Mouse (Mus musculus) hindbrain, embryonic 16.5 days (tissue): Measurements from ENCODE around the gene Pnpla2. TPM values are rescaled to one million over a fixed set of nuclear protein-coding genes. Genes with fewer than 3 reads are reported as not detected.
A peak's percentile ranks its signal among the peaks of the same experiment; 100 is the strongest.

ENCODE experiments used
- ATAC-seq: fragments of 200-750 bp; cut with Nextera tagmentation; 2 replicates; pipeline ENCODE4 v1.8.0; 2017; ENCODE audit warnings: moderate TSS enrichment, moderate library complexity
- H3K27ac ChIP-seq: fragments of 300-500 bp; sonication (generic); 2 replicates; pipeline ENCODE4 v1.5.1; 2014; ENCODE audit warnings: low read depth, mild to moderate bottlenecking, control low read depth, low read length, moderate library complexity
- H3K27me3 ChIP-seq: fragments of 300-500 bp; sonication (generic); replicated peaks from 2 replicates; pipeline ENCODE4 v1.6.1; 2014; ENCODE audit warnings: low read length; ENCODE audit not compliant: control insufficient read depth, insufficient read depth
- H3K36me3 ChIP-seq: fragments of 300-500 bp; sonication (generic); 2 replicates; pipeline ENCODE4 v1.6.1; 2014; ENCODE audit warnings: mild to moderate bottlenecking, low read length, moderate library complexity, mixed read lengths; ENCODE audit not compliant: control insufficient read depth, insufficient read depth
- H3K4me1 ChIP-seq: fragments of 300-500 bp; sonication (generic); 2 replicates; pipeline ENCODE4 v1.6.1; 2014; ENCODE audit warnings: low read depth, low read length; ENCODE audit not compliant: control insufficient read depth, insufficient read depth
- H3K4me2 ChIP-seq: fragments of 300-500 bp; sonication (generic); 2 replicates; pipeline ENCODE4 v1.6.1; 2014; ENCODE audit warnings: mild to moderate bottlenecking, low read length, control low read depth, moderate library complexity
- H3K4me3 ChIP-seq: fragments of 300-500 bp; sonication (generic); 2 replicates; pipeline ENCODE4 v1.5.1; 2014; ENCODE audit warnings: mild to moderate bottlenecking, low read length, control low read depth, moderate library complexity
- H3K9ac ChIP-seq: fragments of 300-500 bp; sonication (generic); 2 replicates; pipeline ENCODE4 v1.6.1; 2014; ENCODE audit warnings: low read depth, mild to moderate bottlenecking, control low read depth, low read length, moderate library complexity
- H3K9me3 ChIP-seq: fragments of 300-500 bp; sonication (generic); 2 replicates; pipeline ENCODE4 v1.6.1; 2014; ENCODE audit warnings: mild to moderate bottlenecking, low read length, moderate library complexity; ENCODE audit not compliant: control insufficient read depth
- WGBS: fragments of 180-500 bp; shearing (Covaris S2); extraction: QIAGEN DNeasy Blood & Tissue Kit; methylation state at CpG from one replicate; pipeline ENCODE4 v1.1.7; 2014; 5-methylcytosine and 5-hydroxymethylcytosine counted together
- polyA plus RNA-seq: library from polyadenylated mRNA; unstranded; fragments of >200 nt; fragmentation: Nextera tagmentation; extraction: Ambion mirVana; gene quantifications from 2 replicates; pipeline ENCODE4 v1.2.1, GENCODE M21; 2015

Pnpla2 gene
- polyA plus RNA-seq, 1 experiment from 2014 or later: 20.9 TPM

DNA sequence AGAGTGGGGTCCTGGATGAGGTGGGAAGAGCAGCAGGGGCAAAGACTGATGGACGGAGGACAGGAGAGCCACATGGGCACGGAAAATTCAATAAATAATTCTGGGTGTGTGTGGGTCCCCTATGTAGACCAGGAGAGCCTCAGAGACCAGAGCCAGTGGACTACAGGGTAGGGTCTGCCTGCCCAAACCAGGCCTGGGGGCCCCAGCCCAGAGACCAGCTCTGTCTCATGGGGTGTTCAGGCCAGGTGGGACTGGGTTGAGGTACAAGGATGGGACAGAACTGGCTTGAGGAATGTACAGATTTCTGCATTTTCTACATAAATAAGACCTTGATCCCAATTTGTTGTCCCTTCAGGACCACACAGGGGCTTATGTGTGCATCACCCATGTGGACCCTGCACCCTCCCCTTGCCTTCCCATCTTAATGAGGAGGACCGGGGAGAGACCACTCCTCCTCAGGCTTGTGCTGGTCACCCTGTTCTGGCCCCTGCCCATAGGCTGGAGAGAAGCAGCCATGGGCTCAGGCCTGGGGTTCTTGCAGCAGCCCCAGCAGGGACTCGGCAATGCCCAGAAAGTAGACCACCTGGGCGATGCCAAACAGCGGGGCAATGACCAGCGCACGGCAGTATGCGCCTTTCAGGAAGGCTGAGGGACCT lies 24.3 kb upstream of the Pnpla2 start:
- Histone ChIP-seq H3K4me3 (no peak overlapping the region), H3K4me2 (no peak overlapping the region), H3K9me3 (no peaks in the 10 kb centered on the region), H3K27ac (no peak overlapping the region), H3K4me1 (peaks cover 31% of the 10 kb centered on the region), H3K27me3 (no peaks in the 10 kb centered on the region), H3K9ac (no peak overlapping the region), H3K36me3 (peaks cover 31% of the 10 kb centered on the region)
- no peak for ATAC-seq
- 95% methylated on average over 9 of the region's 9 CpGs for WGBS

DNA sequence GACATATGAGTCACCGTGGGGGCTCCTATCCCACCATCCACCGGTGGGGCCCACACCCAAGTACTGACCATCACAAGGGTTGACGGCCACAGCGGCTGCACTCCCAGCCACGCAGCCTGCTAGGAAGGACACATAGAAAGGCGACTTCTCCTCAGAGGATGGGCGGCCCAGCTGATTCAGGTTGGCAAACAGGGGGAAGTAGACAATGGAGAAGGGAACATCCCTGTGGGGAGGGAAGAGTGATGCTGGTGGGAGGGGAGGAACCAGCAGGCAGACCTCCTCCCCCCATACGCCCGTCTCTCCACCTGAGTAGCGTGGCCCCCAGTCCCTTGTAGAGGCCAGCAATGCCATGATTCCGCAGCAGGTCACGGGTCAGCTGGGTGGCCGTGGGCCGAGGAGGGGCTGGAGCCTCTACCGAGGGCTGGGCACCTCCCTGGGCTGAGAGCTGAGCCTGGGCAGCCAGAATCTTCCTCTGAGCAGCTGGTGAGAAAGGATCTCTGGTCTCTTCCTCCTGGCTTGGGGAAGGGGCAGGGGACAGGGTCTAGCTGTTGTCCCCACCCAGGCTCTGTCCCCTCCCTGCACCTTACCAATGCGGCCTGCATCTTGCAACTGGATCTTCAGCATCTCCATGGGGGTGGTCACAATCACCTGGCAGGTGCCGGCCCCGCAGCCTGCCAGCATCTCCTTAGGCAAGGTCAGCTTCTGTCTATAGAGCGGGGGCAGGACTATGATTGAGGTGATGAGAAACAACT lies 23.4 kb upstream of the Pnpla2 start:
- no peak overlapping the region for H3K4me3 ChIP-seq
- peaks cover 28% of the 10 kb centered on the region for H3K36me3 ChIP-seq
- ATAC-seq: no peak
- H3K27ac ChIP-seq: no peak overlapping the region
- 92% methylated on average over 16 of the region's 19 CpGs for WGBS
- H3K9ac ChIP-seq: no peak overlapping the region
- peaks cover 35% of the 10 kb centered on the region for H3K4me1 ChIP-seq
- H3K4me2 ChIP-seq: no peak overlapping the region
- no peaks in the 10 kb centered on the region for H3K9me3 ChIP-seq
- no peaks in the 10 kb centered on the region for H3K27me3 ChIP-seq

DNA sequence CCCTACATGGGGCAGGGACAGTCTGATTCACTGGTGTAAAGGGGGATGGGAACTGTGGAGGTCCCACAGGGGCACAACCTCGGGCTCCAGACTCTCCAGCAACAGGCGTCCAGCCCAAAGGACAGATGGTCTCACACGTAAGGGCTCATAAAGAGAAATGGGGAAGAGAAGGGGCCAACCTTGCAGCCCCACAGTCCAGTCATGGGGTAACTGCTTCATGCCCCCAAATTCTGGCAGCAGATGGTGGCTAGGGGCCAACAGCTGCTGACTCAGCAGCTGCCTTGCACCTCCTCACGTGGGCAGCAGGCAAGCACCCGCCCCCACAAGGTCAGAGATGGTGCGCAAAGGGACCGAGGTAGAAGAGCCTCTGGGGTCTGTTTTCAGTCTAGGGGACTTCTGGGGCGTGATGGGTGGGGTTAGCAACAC lies 22.8 kb upstream of the Pnpla2 start:
- peaks cover 26% of the 10 kb centered on the region for H3K36me3 ChIP-seq

DNA sequence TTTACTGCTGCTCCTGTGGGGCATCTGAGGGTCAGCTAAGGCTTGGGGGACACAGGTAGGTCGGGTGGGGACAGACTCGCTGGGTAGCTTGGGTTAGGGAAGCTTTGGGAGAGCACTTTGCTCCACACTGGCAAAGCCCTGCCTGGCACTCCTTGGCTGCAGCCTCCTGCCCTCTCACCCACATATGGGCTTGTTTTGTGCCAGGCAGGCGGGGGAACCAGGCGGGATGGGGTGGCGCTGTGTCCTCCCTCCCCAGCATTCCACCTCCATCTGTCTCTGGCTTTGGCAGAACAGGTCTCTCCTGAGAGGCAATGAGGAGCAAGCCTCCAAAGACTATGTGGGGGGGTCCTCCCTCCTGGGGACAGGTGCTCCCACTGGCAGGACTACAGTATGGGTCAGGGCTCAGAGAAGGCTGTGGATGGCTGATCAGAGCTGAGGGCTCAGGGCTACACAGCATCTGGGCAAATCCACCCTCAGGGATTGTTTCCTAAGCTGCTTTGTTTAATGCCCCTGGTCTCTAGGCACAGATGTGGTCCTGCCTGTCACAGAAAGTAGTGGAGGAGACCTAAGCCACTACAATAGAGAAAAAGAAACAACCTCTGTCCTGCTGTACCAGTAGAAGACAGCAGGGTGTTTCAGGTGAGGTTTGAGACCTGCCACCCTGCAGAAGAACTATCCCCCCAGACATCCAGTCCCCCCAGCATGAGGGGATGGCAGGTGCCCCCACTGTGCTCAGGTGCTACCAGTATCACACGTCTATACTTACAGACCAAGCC lies 22.1 kb upstream of the Pnpla2 start:
- Histone ChIP-seq H3K4me3 (no peak overlapping the region; the same call in 1 of the 2 replicates), H3K4me2 (peak overlapping the region; percentile 80), H3K9me3 (no peaks in the 10 kb centered on the region), H3K4me1 (peaks cover 38% of the 10 kb centered on the region), H3K27ac (no peak overlapping the region), H3K9ac (0 out of 2 replicates have a peak overlapping the region, but pooled peaks have one; percentile 23), H3K36me3 (peaks cover 23% of the 10 kb centered on the region), H3K27me3 (no peaks in the 10 kb centered on the region)
- WGBS: 83% methylated on average over 6 of the region's 6 CpGs
- no peak for ATAC-seq

More for the DNA sequence above, 22.8 kb upstream of the Pnpla2 start:
- Histone ChIP-seq H3K9ac (no peak overlapping the region), H3K27me3 (no peaks in the 10 kb centered on the region), H3K4me1 (peaks cover 38% of the 10 kb centered on the region), H3K9me3 (no peaks in the 10 kb centered on the region), H3K27ac (no peak overlapping the region), H3K4me3 (no peak overlapping the region), H3K4me2 (no peak overlapping the region)
- WGBS: 80% methylated on average over 8 of the region's 8 CpGs
- ATAC-seq: no peak

DNA sequence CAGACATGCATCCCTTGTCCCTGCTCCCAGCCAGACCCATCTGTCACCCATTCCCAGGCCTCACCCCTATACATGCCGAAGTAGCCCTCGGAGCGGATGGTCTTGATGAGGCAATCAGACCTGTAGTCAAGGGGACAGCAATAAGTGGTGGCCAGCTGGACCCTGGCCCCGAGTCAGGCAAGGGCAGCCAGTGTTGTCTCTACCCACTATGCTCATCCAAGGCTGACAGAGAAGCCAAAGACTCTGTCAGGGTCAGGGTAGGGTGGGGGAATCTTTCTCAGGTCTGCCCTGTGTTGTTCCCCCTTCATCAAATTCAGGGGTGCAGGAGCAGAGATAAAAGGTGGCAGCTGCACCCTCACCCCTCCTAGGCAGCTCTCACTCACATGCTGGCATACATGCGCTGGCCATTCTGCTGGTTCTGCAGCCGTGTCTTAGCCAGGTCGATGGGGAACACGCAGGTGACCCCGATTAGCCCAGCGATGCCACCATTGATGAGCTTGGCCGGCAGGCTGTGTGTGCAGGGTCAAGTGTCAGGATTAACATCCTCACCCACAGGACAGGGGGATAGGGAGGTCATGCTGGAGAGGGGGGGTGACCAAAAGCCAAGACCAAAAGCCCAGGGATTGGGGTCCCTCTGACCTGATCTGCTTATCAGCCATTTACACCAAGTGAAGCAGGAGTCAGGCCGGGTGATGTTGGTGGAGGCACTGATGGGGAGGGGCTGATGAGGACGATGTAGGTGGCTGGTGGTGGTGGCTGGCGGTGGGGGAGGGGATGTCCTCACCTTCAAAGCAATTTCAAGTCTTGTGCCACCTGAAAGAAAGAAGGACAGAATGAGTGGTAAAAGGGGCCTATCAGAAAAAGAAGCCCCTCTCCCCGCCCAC lies 21.2 kb upstream of the Pnpla2 start:
- peak overlapping the region; percentile 80 for H3K9ac ChIP-seq
- H3K4me3 ChIP-seq: peak overlapping the region; percentile 58
- H3K27me3 ChIP-seq: no peaks in the 10 kb centered on the region
- 76% methylated on average over 15 of the region's 15 CpGs for WGBS
- peaks cover 33% of the 10 kb centered on the region for H3K4me1 ChIP-seq
- peak overlapping the region; percentile 75 for H3K27ac ChIP-seq
- H3K9me3 ChIP-seq: no peaks in the 10 kb centered on the region
- no peak for ATAC-seq
- peaks cover 23% of the 10 kb centered on the region for H3K36me3 ChIP-seq
- H3K4me2 ChIP-seq: peak overlapping the region; percentile 80

DNA sequence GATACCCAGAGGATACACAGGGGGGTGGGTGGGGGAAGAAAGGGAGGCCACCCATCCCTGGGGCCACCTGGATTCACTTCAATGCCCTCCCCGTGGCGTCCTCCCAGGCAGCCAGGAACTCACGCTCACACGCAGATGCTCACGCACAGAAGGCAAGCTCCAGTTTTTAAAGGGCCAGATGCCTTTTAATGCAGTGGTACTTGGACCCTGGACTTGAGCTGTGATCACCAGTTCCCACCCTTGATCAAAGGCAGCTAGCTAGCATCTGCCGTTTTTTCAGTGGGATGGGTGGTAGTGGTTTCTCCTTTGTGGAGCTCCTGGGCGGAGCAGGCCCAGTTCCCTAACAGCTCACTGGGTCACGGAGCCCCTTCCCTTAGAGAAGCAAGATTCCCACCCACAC lies 20.5 kb upstream of the Pnpla2 start:
- H3K4me1 ChIP-seq: peaks cover 31% of the 10 kb centered on the region
- peak overlapping the region; percentile 75 for H3K27ac ChIP-seq
- H3K36me3 ChIP-seq: peaks cover 23% of the 10 kb centered on the region
- 10% methylated on average over 8 of the region's 8 CpGs for WGBS
- H3K9me3 ChIP-seq: no peaks in the 10 kb centered on the region
- H3K4me3 ChIP-seq: peak overlapping the region; percentile 58
- peak overlapping the region; percentile 80 for H3K9ac ChIP-seq
- no peaks in the 10 kb centered on the region for H3K27me3 ChIP-seq
- peak; percentile 24 for ATAC-seq
- H3K4me2 ChIP-seq: peak overlapping the region; percentile 80

DNA sequence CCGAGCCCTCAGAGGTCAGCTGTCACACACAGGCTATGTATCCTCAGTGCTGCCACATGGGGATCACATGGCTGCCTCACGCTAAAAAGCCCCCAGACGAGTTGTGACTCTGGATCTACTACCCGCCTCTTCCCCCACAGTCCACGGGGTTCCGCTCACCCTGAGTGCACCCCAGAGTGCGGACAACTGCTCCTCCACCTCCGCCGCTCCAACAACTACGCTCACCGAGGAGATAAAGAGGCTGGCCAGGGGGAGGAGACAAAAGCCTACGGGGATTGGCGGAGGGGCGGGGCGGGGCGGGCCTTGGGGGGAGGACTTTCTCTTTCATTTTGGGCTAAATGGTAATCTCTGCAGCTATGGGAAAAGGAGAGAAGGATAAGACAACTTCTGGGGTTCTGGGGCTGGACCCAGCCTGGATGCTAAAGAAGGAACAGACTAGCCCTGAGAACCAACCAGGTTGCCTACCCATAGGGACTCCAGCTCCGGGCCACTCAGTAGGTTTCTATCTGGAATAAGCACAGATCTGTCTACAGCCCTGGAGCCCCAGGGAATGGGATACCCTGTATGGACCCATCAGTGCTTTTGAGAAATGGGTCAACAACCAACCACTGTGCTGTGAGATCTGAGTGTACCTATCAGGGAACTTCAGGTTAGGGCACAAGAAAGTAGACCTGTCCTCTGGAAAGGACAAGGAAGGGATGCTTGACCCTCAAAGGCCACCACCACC lies 19.7 kb upstream of the Pnpla2 start:
- peak overlapping the region; percentile 75 for H3K27ac ChIP-seq
- H3K27me3 ChIP-seq: no peaks in the 10 kb centered on the region
- H3K36me3 ChIP-seq: peaks cover 23% of the 10 kb centered on the region
- H3K4me1 ChIP-seq: peaks cover 25% of the 10 kb centered on the region
- peak overlapping the region; percentile 58 for H3K4me3 ChIP-seq
- H3K4me2 ChIP-seq: peak overlapping the region; percentile 80
- no peaks in the 10 kb centered on the region for H3K9me3 ChIP-seq
- peak overlapping the region; percentile 80 for H3K9ac ChIP-seq
- 4% methylated on average over 17 of the region's 17 CpGs for WGBS
- no peak for ATAC-seq

DNA sequence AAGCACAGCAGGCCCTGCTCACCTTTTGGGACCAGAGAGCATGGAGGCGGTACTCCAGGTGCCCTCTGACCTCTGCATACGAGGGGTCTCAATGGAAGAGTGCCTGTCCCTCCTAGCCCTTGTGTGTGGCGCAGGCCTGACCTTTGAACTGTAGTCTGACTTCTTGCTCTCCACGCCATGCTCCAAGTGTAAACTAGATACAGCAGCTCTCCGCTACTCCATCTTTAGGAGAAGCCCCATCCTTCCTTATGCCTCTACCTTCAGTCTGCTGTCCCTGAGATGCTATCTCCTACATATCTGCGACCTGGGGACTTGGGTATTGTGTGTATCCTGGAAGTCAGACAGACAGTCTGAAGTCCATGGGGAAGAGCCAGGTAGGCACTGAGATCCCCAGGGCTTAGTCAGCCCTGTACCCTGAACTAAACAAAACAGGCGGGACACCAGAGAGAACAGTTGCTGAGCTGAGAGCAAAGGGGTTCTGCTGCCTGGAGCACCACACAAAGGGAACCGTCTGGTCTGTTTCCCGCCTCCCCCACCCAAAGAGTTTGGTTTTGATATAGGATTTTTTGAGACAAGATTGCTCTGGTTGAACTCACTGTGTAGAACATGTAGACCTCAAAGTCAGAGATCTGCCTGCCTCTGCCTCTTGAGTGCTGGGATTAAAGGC lies 19.0 kb upstream of the Pnpla2 start:
- no peak overlapping the region for H3K9ac ChIP-seq
- peak overlapping the region; percentile 87 for H3K4me2 ChIP-seq
- peak overlapping the region; percentile 62 for H3K4me3 ChIP-seq
- ATAC-seq: no peak
- no peak overlapping the region for H3K27ac ChIP-seq
- peaks cover 19% of the 10 kb centered on the region for H3K36me3 ChIP-seq
- peaks cover 25% of the 10 kb centered on the region for H3K4me1 ChIP-seq
- no peaks in the 10 kb centered on the region for H3K9me3 ChIP-seq
- H3K27me3 ChIP-seq: no peaks in the 10 kb centered on the region
- WGBS: 70% methylated on average over 9 of the region's 9 CpGs
